Mouse (Mus musculus) lung, adult 2 months (tissue): ENCODE data around the gene Emp1. TPM values are rescaled to one million over a fixed set of nuclear protein-coding genes. Genes with fewer than 3 reads are reported as not detected.

Source experiments
- DNase-seq: peaks from one replicate; pipeline ENCODE4 v3.0.0; 2022
- H3K4me1 ChIP-seq: fragments of 200-500 bp; 2 replicates; pipeline ENCODE4 v1.6.1; 2011; ENCODE audit warnings: low read length; ENCODE audit not compliant: control insufficient read depth, insufficient read depth
- H3K4me3 ChIP-seq: fragments of 200-500 bp; replicated peaks from 2 replicates; pipeline ENCODE3; 2011; ENCODE audit warnings: low read depth, mild to moderate bottlenecking, control low read depth, low read length; ENCODE audit errors: extremely low read depth
- CTCF ChIP-seq: fragments of 200-500 bp; IDR thresholded peaks from 2 replicates; pipeline ENCODE4 v1.5.1; 2011; ENCODE audit warnings: mild to moderate bottlenecking, low read length, control low read depth; ENCODE audit not compliant: insufficient read depth
- POLR2A ChIP-seq: fragments of 200-500 bp; IDR thresholded peaks from 2 replicates; pipeline ENCODE4 v1.6.1; 2011; ENCODE audit warnings: low read depth, mild to moderate bottlenecking, control low read depth, low read length, borderline replicate concordance; ENCODE audit errors: extremely low read depth
- WGBS: fragments of 180-500 bp; shearing (Covaris S2); methylation state at CpG from one replicate; pipeline ENCODE4 v1.1.7; 2018; 5-methylcytosine and 5-hydroxymethylcytosine counted together
- polyA plus RNA-seq: library from polyadenylated mRNA; depleted of rRNA; stranded (reverse); fragments of >200 nt; gene quantifications from 2 replicates; pipeline ENCODE4 v1.2.3, GENCODE M21; 2012; rRNA removed

The Emp1 gene
- 105 and 215 TPM in 2 replicates for polyA plus RNA-seq

GRCm38 (mm10) chr6:135362459-135363159, at the start of gene Emp1:
TSS of gene Emp1 (plus strand) at chr6:135362545.
- Histone ChIP-seq H3K4me3 (peak within 1 kb of the TSS; percentile 82), H3K4me1 (peaks cover 21% of the 10 kb centered on the region)
- peak; percentile 68 for DNase-seq
- whole genome bisulfite sequencing = 5% methylated on average over 13 of the region's 13 CpGs
- peak; percentile 73; the same call in 1 of the 2 replicates for TF ChIP-seq POLR2A
- no peak for TF ChIP-seq CTCF

- H3K4me1 ChIP-seq = peaks cover 8% of the 10 kb centered on the region; the same call in 1 of the 2 replicates
- TF ChIP-seq CTCF = no peak
- TF ChIP-seq POLR2A = no peak
- WGBS = 52% methylated on average over 9 of the region's 9 CpGs
- no peak overlapping the region for H3K4me3 ChIP-seq
- no peak for DNase-seq
Observed at GRCm38 (mm10) chr6:135313981-135314380, 48.4 kb upstream of the Emp1 start.

- H3K4me3 ChIP-seq = no peak overlapping the region
- 32% methylated on average over 2 of the region's 2 CpGs for WGBS
- no peak for DNase-seq
- peaks cover 8% of the 10 kb centered on the region; the same call in 1 of the 2 replicates for H3K4me1 ChIP-seq
- TF ChIP-seq POLR2A (no peak), CTCF (no peak)
Observed at GRCm38 (mm10) chr6:135316141-135316540, 46.2 kb upstream of the Emp1 start.

- DNase-seq = no peak
- Histone ChIP-seq H3K4me3 (no peak overlapping the region), H3K4me1 (peaks cover 10% of the 10 kb centered on the region)
- no peak for TF ChIP-seq POLR2A
- no peak for TF ChIP-seq CTCF
- WGBS = 76% methylated on average over 5 of the region's 5 CpGs
Observed at GRCm38 (mm10) chr6:135319431-135319933, 42.9 kb upstream of the Emp1 start.

GRCm38 (mm10) chr6:135322749-135323148, 39.6 kb upstream of the Emp1 start:
- H3K4me3 ChIP-seq = no peak overlapping the region
- DNase-seq = peak; percentile 31
- H3K4me1 ChIP-seq = peaks cover 10% of the 10 kb centered on the region
- TF ChIP-seq POLR2A (no peak), CTCF (no peak)
- WGBS = 45% methylated on average over 7 of the region's 7 CpGs

GRCm38 (mm10) chr6:135323311-135323982, 38.9 kb upstream of the Emp1 start:
- WGBS = 9% methylated on average over 16 of the region's 16 CpGs
- peaks cover 10% of the 10 kb centered on the region for H3K4me1 ChIP-seq

GRCm38 (mm10) chr6:135324111-135324510, 38.2 kb upstream of the Emp1 start:
- H3K4me1 ChIP-seq = peaks cover 10% of the 10 kb centered on the region
- DNase-seq = no peak
- 49% methylated on average over 3 of the region's 3 CpGs for WGBS
- H3K4me3 ChIP-seq = no peak overlapping the region
- TF ChIP-seq CTCF = no peak
- no peak for TF ChIP-seq POLR2A

More at GRCm38 (mm10) chr6:135323311-135323982, 38.9 kb upstream of the Emp1 start:
- peak; percentile 81 for DNase-seq
- no peak overlapping the region for H3K4me3 ChIP-seq
- TF ChIP-seq POLR2A = no peak
- no peak for TF ChIP-seq CTCF

GRCm38 (mm10) chr6:135324686-135325300, 37.6 kb upstream of the Emp1 start:
- H3K4me3 ChIP-seq = no peak overlapping the region
- peaks cover 10% of the 10 kb centered on the region for H3K4me1 ChIP-seq
- no peak for DNase-seq
- TF ChIP-seq POLR2A (no peak), CTCF (no peak)
- 56% methylated on average over 9 of the region's 9 CpGs for WGBS

GRCm38 (mm10) chr6:135326847-135327246, 35.5 kb upstream of the Emp1 start:
- peaks cover 10% of the 10 kb centered on the region for H3K4me1 ChIP-seq
- TF ChIP-seq POLR2A (no peak), CTCF (no peak)
- DNase-seq = no peak
- no peak overlapping the region for H3K4me3 ChIP-seq
- 83% methylated on average over 7 of the region's 7 CpGs for WGBS
